Mouse (Mus musculus): ENCODE measurements around the gene Atoh7.
A peak's percentile ranks its signal among the peaks of the same experiment; 100 is the strongest.

Gene Atoh7

DNA sequence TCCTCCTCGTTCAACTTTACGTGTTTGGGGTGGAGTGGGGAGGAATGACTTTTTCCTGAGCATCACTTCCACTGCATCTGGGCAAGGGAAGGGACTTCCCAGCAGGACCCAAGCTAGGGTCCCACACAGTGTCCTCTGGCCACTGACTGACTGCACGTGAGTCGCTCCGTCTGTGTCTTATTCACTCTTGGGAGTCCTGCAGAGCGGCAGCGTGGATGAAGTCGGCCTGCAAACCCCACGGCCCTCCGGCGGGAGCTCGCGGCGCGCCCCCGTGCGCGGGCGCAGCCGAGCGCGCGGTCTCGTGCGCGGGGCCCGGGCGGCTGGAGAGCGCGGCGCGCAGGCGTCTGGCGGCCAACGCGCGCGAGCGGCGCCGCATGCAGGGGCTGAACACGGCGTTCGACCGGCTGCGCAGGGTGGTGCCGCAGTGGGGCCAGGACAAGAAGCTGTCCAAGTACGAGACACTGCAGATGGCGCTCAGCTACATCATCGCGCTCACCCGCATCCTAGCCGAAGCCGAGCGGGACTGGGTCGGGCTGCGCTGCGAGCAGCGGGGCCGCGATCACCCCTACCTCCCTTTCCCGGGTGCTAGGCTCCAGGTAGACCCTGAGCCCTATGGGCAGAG, 601 bp downstream of the Atoh7 start:
- DNase-seq (ENCODE audit: low read depth): no peak

DNA sequence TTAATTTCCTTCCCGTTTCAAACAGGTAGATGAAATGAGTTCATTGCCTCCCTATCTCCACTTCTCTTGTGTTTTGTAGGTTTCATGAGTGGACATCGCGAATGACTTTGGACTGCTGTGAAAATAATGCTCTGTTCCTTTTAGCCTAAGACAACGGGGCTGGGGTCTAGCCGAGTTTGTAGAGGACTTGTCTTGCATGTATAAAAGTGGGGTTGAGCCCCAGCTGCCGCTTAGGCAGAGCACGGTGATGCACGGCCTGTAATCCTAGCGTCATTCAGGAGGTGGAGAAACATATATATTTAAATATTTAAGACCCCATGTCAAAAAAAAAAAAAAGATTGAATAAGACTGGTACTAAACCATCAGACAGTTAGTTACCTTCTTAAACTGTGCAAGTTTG, 1.2 kb downstream of the Atoh7 start:
- DNase-seq (ENCODE audit: low read depth): no peak

DNA sequence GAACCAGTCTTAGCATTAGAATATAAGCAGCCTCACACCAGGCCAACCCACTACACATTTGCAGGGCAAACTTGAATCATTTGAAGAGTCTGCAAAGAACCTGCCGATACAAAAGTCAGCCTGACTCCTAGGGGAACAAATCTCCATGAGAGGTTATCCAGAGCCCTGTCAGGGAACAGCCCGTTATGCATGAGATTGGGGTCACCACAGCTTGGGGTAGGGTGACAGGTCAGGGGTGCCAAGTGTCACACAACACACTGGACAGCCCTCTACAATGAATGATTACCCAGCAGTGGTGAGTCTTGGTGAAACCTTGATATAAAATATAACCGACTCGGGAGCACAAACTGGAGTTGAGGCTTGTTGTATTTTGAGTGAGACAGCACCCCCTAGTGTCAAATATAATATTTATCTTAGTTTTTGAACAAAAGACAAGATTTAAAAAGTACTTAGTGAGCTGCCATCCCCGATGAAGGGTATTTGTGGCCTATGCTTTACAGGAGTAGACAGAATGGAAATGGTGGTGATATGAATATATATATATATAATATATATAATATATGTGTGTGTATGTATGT, 13.7 kb downstream of the Atoh7 start:
- DNase-seq (ENCODE audit: low read depth): peak; percentile 37

DNA sequence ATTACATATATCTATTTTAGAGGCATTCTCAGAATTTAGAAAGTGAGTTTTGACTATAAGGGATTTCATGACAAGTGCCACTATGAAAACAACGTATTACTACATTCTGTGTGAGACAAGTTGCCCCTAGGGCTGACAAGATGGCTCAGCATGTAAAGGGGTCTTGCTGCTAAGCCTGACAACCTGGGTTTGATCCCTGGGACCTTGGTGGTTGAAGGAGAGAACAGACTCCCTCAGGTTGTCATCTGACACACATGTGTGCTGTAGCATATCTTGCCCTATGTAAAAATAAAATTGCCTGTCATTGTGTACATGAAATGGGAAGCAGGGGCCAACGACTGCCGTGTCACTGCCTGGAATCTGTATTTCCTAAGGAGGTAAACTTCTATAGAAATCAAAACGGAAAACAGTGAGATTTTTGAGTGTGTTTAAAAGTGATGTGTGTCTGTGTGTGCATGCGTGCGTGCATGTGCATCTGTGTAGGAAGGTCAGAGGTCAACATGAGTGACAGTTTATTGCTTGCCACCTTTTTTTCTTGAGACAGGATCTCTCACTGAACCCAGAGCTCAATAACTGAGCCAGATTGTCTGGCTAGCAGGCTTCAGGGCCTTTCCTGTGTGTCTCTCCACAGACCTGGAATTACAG, 14.4 kb downstream of the Atoh7 start:
- DNase-seq (ENCODE audit: low read depth): no peak

DNA sequence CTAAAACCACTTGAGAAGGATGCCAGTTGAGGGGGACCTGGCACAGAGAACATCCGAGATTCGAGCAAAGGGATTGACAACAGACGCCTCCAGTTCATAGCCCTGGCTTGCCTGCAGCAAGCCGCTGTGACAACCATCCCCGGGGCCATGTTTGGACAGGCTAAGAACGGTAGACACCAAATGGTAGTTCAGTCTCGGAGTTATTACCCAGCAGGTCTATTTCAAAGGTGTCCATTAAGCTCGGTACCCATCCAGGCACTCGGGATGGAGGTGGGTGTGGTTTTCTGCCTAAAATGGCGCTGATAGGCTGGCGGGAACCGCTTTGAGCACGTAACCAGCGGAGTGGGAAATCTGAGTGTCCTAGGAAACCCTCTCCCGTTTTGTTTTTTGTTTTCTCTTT, 16.4 kb downstream of the Atoh7 start:
- DNase-seq (ENCODE audit: low read depth): no peak

DNA sequence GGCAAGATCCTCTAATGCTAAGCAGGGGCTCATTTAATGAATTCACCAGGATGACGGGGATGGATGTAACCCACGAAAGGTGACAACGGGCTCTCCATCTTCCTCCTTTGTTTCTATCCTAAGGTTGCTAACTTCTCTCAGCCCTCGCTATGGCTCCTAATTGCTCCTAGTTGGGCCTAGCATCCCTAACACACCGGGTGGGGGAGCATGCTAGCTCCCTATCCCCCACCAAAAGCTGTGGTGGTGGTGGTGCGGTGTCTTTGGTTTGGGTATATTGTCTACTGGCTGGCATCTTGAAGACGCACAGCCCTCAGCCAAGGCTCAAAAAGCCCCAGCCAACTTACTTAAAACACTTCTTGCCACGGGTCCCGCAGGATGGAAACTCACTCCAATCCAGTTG, 16.9 kb downstream of the Atoh7 start:
- no peak for DNase-seq (ENCODE audit: low read depth)

GRCm38 (mm10) chr10:63117583-63117982, 18.1 kb downstream of the Atoh7 start:
- DNase-seq (ENCODE audit: low read depth): no peak

DNA sequence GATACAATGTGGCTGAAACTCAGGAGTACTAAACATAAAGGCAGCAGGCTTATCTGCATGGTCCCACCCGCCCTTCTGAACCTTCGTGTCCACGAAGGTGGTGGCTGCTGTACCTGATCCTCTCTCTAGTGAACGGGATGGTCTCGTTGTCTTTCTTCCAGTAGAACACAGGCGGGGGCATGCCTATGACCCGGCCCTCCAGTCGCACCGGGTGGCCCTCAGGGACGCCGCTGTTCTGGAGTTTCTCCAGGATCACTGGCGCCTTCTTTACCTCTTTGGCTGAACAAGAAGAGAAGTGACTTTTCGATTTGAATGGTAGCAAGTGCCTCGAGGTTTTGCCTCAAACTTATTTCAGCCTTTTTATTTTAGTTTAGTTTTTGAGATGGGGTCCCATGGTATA, 20.5 kb downstream of the Atoh7 start:
- no peak for DNase-seq (ENCODE audit: low read depth)

- no peak for DNase-seq (ENCODE audit: low read depth)
Measured at GRCm38 (mm10) chr10:63121961-63122360, 22.5 kb downstream of the Atoh7 start.

- no peak for DNase-seq (ENCODE audit: low read depth)
Measured at GRCm38 (mm10) chr10:63122516-63122915, 23.1 kb downstream of the Atoh7 start.

- DNase-seq (ENCODE audit: low read depth): no peak
Measured at GRCm38 (mm10) chr10:63123141-63123540, 23.7 kb downstream of the Atoh7 start.

DNA sequence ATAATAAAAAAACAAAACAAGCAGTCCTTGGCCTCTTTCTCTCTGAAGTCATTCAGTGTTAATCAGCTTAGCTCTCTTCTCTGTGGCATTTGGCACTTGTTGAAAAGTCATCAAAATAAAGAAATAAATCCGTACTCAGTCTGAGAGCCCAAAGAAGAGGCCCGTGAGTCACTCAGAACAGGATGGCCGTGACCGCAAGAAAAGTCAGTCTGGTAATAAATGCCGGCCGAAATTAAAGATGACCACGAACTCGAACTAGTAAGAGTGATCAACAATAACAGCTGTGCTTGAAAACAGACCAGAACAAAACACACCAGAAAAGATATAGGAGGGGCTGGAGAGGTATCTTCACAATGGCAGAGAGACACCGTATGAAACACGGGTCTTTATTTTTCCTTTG, 24.6 kb downstream of the Atoh7 start:
- no peak for DNase-seq (ENCODE audit: low read depth)

DNA sequence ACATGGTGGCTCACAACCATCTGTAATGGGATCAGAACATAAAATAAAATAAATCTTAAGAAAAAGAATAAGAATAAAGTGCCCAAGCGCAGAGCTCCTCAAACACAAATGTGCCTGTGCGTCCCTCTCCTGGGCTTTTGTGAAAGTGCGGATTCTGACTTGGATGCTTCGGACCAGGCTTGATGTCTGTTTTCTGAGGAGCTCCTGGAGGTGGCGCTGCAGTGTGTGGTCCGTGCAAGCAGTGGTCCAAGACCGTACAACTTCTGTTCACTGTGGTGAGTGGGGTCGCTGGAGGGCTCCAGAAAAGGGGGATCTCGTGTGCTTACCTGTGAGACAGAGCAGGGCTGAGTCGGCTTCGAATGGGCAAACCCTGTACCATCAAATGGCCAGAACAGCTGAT, 25.9 kb downstream of the Atoh7 start:
- no peak for DNase-seq (ENCODE audit: low read depth)

- DNase-seq (ENCODE audit: low read depth): no peak
Measured at GRCm38 (mm10) chr10:63126116-63126515, 26.7 kb downstream of the Atoh7 start.

DNA sequence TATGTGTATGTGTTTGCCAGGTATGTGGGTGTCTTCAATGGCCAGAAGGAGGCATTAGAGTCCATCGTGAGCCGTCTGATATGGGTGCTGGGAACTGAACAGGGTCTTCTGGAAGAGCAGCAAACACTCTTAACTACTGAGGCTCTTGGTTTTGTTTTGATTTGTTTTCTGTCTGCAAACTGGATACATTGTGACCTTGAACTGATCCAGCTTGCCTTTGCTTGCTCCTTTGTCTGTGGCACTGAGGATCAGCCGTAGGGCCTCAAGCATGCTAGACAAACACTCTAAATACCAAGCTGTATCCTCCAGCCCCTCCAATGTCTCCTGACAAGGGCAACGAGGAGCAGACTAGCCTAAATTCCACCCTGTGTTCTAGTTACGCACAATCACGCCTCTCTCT, 27.7 kb downstream of the Atoh7 start:
- DNase-seq (ENCODE audit: low read depth): no peak

- no peak for DNase-seq (ENCODE audit: low read depth)
Measured at GRCm38 (mm10) chr10:63128256-63128655, 28.8 kb downstream of the Atoh7 start.

DNA sequence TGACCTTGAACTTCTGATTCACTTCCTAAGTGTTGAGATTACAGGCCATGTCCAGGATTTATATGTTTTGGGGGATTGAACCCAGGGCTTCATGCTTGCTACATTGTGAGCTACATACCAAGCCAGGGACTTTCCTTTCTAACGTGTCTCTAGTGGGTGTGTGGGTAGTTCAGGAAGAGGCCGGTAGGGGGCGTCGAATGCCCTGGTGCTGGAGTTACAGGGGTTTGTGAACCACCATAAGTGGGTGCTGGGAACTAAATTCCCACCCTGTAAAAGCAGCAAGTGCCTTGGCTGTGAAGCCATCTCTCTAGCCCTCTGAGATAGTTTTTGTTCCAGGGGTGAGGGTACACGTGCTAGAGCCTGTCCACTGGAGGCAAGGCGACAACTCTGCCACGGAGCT, 31.0 kb downstream of the Atoh7 start:
- DNase-seq (ENCODE audit: low read depth): no peak

DNA sequence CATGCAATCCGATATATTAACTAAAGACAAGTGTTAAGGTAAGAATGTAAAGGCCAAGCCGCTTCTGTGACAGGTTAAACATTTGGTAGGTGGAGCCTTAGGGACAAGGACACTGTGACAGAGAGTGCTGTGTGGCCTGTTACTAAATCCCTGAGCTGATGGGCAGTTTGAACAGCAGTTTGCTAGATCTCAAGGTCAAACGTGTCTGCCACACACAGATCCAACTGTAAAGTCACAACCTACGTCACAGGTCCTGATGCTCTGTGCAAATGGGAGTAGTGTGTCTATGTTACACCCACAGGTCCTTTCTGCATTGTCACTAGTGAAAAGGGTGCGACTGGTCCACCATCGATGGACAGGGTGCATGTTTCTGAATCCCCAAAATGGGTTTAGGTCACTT, 32.9 kb downstream of the Atoh7 start:
- no peak for DNase-seq (ENCODE audit: low read depth)

GRCm38 (mm10) chr10:63133326-63133725, 33.9 kb downstream of the Atoh7 start:
- no peak for DNase-seq (ENCODE audit: low read depth)

DNA sequence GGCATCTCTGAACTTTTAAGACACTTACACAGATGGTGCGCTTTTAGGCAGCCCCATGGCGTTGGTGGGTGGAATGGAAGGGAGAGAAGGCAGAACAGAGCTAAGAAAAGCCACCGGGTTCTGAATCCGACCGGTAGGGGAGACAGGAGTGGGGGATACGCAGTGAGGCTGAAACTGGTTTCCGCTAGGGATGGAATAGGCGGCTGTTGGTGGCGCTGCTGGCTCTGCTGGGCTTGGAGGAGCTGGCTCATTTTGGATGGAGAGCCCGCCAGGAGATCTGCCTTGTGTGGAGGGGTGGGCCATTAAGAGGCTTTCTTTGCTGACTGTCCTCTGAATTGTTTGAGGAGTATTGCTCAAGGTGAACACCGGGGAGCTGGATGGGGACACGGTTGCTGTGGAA, 36.2 kb downstream of the Atoh7 start:
- DNase-seq (ENCODE audit: low read depth): no peak

GRCm38 (mm10) chr10:63136436-63136835, 37.0 kb downstream of the Atoh7 start:
- DNase-seq (ENCODE audit: low read depth): no peak

- DNase-seq (ENCODE audit: low read depth): no peak
Measured at GRCm38 (mm10) chr10:63142660-63143059, 43.2 kb downstream of the Atoh7 start.

Measured in c-Kit-positive CD71-positive TER-119-negative erythroid progenitor cells, embryonic 14.5 days (primary cell).